Mouse (Mus musculus): Measurements from ENCODE around the gene Sohlh2.

Sohlh2 gene

DNA sequence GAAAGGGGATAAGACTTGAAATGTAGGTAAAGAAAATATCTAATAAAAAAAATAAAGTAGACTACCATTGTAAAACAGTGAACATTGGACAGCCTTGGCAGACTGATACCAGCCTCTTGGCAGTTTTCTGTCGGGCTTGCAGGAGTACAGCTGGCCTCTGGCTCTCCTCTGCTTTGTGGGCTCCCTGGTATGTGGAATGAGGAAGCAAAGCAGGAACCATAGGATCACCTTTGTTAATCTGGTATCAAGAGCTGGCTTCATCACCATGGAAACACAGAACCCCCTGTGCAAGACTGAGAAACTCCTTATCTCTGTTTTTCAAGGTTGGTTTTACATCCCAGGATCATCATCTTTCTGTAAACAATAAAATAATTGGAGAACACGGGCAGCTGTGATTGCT is 30.4 kb downstream of the Sohlh2 start:
- DNase-seq = no peak

- no peak for DNase-seq
Measured at GRCm38 (mm10) chr3:55213785-55214184, 32.0 kb downstream of the Sohlh2 start.

DNA sequence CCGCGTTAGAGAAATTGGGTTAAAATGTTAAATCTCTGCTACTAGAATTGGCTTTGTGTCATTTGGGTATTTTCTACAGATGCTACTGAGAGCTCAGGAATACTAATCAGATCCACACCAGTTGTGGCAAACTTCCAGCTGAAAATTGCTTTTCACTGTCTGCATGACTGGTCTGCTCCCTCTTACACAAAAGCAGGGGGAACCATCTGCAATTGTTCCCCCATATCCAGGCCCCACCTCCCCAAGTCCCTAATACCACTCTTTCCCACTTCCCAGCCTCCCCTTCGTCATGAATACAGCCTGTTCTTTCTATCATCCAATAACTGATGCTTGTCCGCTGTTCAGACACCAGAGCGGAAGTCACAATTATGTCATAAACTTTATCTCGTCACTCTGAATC is 32.6 kb downstream of the Sohlh2 start:
- no peak for DNase-seq

DNA sequence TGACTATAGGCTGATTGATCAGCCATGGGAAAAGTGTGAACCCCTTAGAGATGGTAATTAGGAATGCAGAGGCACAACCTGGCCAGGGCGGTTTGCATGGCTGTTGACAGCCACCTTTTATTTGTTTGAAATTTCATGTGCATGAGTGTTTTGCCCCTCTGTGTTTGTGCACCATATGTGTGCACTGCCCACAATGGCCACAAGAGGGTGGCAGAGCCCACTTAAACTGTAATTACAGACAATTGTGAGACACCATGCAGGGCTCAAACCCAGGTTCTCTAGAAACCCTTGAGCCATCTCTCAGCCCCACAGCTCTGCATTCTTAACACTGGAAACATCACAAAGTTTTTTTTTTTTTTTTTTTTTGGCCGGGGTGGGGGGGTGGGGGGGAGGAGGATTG is 40.7 kb downstream of the Sohlh2 start:
- DNase-seq = no peak

GRCm38 (mm10) chr3:55223862-55224261 is 42.0 kb downstream of the Sohlh2 start:
- no peak for DNase-seq

DNA sequence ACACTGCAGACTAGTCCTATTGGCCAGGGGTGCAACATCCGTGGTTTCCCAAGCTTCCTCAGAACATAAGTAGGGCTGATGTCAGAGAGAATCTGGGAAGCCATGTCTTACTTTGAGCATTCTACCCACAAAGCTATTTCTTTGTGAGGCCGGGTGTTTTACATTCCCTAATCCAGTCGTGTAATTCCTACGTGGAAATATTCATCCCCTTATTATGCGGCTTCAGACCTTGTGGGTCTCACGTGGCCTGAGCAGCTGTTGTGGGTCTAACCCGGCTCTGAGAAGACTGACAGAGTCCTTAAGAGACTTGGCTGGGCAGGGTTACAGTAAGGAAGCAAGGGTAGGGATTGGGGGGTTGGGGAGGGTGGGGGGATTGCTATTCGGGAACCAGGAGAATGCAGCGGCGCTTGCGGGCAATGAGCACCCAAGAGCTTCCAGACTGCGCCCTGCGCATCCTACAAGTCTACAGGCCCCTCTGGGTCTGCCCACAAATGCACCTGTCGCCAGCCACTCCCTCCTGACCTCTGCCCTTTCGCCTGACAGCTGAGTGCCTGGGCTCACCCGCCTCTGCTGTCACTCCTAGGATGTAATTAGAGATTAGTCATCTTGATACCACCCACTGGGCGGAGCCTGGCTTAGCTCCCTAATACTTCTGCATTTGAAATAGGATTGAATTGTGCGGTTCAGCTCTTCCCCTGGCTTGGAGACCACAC is 44.8 kb downstream of the Sohlh2 start:
- DNase-seq = peak in 1 of 2 experiments; percentile 11

DNA sequence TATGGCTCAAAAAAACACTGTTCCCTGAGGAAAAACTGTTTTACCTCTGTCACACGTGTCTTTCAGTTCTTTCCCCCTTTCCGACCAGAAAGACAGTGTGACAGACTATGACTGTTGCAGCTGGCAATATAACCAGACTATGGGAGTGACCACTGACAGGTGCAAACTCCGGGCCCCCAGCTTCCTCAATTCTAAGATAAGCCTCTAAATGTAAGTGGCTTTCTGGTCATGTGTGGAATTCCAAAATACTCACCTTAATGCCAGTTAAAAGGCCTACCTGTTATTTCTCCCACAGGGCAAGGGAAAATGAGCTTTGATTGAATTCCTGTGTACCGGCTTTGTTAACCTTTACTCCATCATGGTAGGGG is 45.4 kb downstream of the Sohlh2 start:
- no peak for DNase-seq

DNA sequence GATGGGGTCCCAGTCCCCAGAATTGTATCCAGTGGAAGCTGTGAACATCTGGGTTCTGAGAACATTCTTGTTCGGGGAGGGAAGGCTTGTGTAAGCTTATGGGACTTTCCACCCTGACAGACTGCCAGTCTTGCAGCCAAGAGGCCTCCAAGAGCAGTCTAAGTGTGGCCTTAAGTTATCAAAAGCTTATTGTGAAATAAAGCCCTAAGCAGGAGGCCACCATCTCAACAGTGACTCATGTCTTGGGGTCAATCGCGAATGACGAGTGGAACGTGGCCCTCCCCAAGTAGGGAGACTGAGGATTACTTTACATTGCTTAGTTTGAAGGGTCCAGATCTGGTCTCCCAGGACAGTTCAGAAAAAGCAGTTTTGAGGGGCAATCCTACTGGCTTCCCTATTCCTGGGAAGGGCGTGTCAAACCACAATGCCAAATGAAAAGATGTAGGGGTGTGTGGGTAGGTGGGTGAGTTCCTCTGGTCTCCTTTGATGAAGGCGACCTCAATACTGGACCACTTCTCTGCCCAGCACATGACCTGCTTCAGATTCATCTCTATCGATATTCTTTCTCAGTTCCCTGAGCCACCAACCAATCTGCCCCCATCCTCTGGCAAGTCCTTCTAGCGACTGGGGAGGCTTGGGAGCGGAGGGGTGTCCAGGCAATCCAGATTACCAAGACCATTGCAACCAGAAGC is 60.0 kb downstream of the Sohlh2 start, which contains the start of gene Dclk1:
TSS of gene Dclk1 (plus strand) at position 635 of the 692 bp plus-strand sequence.
- no peak for DNase-seq

DNA sequence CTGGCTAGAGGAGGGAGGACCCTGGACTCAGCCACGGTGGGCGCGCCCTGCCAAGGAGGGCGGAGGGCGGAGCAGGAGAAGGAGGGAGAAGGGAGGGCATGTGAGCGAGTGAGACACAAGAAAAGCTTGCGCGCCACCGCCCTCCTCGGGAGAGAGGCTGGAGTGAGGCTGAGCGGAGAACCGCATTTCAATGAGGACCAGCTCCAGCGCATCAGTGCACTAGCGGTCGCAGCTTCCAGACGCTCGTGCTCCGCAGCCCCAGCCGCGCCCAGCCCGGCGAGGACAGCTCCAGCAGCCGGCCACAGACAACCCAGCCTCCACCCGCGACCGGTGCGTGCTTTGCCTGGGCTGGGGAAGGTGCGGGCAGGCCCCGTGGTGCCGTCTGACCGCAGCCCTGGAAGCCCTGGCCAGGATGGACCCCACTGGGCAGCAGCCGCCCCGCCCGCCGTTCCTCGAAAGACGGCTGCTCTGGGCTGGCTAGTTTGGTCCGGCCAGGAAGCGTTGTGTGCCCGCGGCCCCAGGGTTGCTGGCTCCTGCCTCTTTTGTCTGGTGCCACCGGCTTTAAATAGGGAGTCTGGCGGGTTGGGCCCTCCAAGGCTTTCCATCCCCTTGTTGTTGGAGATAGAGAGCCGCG is 60.7 kb downstream of the Sohlh2 start:
- peak; percentile 21 to 49 for DNase-seq

DNA sequence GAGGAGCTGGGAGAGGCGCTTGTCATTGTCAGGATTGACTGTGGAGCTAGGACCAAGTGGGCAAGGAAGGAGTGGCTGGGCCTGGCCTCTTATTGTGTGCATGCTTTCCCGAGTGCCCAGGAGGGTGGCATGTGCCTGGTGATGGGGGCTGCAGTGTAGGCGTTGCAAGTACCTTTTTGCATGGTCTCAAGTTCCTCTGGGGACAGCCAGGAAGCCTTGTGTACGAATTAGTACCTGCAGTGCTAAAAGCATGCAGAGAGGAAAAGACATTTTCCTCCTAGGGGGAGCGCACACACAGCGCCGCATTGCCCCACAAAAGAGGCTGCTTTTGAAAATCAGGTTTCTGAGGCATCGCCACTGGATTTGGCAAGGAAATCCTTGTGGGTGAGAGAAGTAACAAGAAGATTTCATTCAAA is 61.2 kb downstream of the Sohlh2 start:
- no peak for DNase-seq

GRCm38 (mm10) chr3:55244087-55244486 is 62.3 kb downstream of the Sohlh2 start:
- DNase-seq = no peak

GRCm38 (mm10) chr3:55246618-55247272 is 64.9 kb downstream of the Sohlh2 start:
- no peak for DNase-seq

GRCm38 (mm10) chr3:55248048-55248447 is 66.2 kb downstream of the Sohlh2 start:
- no peak for DNase-seq

- peak; percentile 10 to 39 for DNase-seq
Measured at GRCm38 (mm10) chr3:55248508-55248907, 66.7 kb downstream of the Sohlh2 start.

DNA sequence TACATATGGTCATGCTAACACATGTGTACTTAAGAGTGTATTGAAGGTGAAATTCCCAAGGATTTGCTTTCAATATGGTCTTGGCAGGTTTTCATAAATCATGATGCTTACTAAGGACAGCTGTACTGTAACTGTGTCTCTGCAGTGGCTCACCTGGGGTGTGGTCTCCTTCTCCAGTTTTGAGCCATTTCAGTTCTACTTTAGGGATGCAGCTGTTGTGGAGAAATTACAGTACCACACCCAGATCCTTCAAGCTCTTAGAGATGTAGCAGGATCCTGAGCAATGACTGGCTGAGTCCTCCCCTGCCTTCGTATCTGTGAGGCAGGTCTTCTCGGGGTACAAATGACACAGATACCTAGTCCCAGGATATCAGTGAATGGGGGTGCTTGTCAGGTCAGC is 68.8 kb downstream of the Sohlh2 start:
- DNase-seq = no peak
